Mouse (Mus musculus) erythroblast, embryonic 14.5 days (primary cell): Measurements from ENCODE around the gene Zbp1.

Experiments used
- GATA1 ChIP-seq: IDR thresholded peaks from 2 replicates; pipeline ENCODE4 v1.6.1; 2012; ENCODE audit warnings: low read length, inconsistent platforms, mixed read lengths
- TAL1 ChIP-seq: IDR thresholded peaks from 3 replicates; pipeline ENCODE4 v1.6.1; 2012; ENCODE audit warnings: low read length, inconsistent platforms, mixed read lengths

DNA sequence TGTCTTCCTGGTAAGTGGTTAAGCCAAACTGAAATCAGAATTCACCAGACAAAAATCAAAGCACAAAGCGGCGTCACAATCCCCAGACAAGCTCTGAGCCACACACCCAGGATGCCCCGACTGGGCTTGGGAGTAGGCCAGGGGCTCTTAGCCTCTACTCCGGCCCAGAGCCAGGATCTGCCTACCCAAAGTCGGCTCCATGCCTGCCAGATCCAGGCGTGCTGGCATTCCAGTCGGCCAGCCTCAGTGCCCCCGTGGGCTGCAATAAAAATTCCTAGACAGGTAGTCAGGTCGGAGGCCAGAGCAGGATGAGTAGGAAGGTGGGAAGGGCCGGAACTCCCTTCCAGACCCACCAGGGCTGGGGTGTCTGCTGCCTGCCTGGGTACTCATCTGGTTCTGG lies 42.8 kb upstream of the Zbp1 start:
- TF ChIP-seq GATA1 (no peak), TAL1 (no peak)
